Mouse (Mus musculus) ES-E14 (cell line): ENCODE data around the gene Tsg101. TPM values are rescaled to one million over a fixed set of nuclear protein-coding genes. Genes with fewer than 3 reads are reported as not detected.

Experiments
- DNase-seq: peaks from one replicate; pipeline ENCODE4 v3.0.0-alpha.2; 2013; ENCODE audit warnings: low read depth, low spot score
- H3K27ac ChIP-seq: 2 replicates; pipeline ENCODE4 v1.5.1; 2012; ENCODE audit warnings: low read depth, mild to moderate bottlenecking, low read length, moderate library complexity, mixed read lengths; ENCODE audit not compliant: poor library complexity, insufficient read depth, severe bottlenecking
- H3K36me3 ChIP-seq: 2 replicates; pipeline ENCODE4 v1.6.1; 2012; ENCODE audit warnings: mild to moderate bottlenecking, low read length, moderate library complexity, mixed read lengths; ENCODE audit not compliant: control insufficient read depth, poor library complexity, insufficient read depth, severe bottlenecking
- H3K4me1 ChIP-seq, 2 experiments: fragments of 150-350 bp in 1 of 2; sonication (generic) in 1 of 2; 2 replicates each; pipeline ENCODE4 v1.6.1; 2012; ENCODE audit warnings: low read length in 2 of 2, mild to moderate bottlenecking in 1 of 2, mixed read lengths in 1 of 2; ENCODE audit not compliant: control insufficient read depth in 2 of 2, insufficient read depth in 2 of 2, poor library complexity in 1 of 2
- H3K4me3 ChIP-seq, 2 experiments: fragments of 150-350 bp in 1 of 2; sonication (generic) in 1 of 2; 2 replicates each; pipeline ENCODE4 v1.5.1; 2012; ENCODE audit warnings: low read length in 2 of 2, low read depth in 1 of 2, mild to moderate bottlenecking in 1 of 2, mixed read lengths in 1 of 2; ENCODE audit not compliant: insufficient read depth in 1 of 2, poor library complexity in 1 of 2, severe bottlenecking in 1 of 2
- H3K9ac ChIP-seq: 2 replicates; pipeline ENCODE4 v1.6.1; 2012; ENCODE audit warnings: low read depth, mild to moderate bottlenecking, low read length, mixed read lengths; ENCODE audit not compliant: poor library complexity, insufficient read depth, severe bottlenecking
- H3K9me3 ChIP-seq: fragments of 150-350 bp; sonication (generic); 2 replicates; pipeline ENCODE4 v1.6.1; 2012; ENCODE audit warnings: low read depth, mild to moderate bottlenecking, low read length; ENCODE audit not compliant: control insufficient read depth, insufficient read depth
- CHD2 ChIP-seq: IDR thresholded peaks from 2 replicates; pipeline ENCODE4 v1.6.1; 2014; ENCODE audit warnings: mild to moderate bottlenecking, low read depth, low read length, inconsistent platforms
- HCFC1 ChIP-seq: IDR thresholded peaks from 2 replicates; pipeline ENCODE4 v1.6.1; 2012; ENCODE audit warnings: low read length, inconsistent platforms, borderline replicate concordance; ENCODE audit not compliant: insufficient read depth
- MAFK ChIP-seq: IDR thresholded peaks from 2 replicates; pipeline ENCODE4 v1.6.1; 2014; ENCODE audit warnings: mild to moderate bottlenecking, low read depth, low read length, inconsistent platforms; ENCODE audit not compliant: insufficient read depth
- ZC3H11A ChIP-seq: IDR thresholded peaks from 2 replicates; pipeline ENCODE4 v1.6.1; 2012; ENCODE audit warnings: low read depth, mild to moderate bottlenecking, inconsistent platforms, low read length, borderline replicate concordance
- ZNF384 ChIP-seq: IDR thresholded peaks from 2 replicates; pipeline ENCODE4 v1.6.1; 2012; ENCODE audit warnings: low read depth, low read length, inconsistent platforms
- in situ Hi-C, 2 experiments: fragments of 600-800 bp; cut with MboI; formaldehyde crosslinking; loops; one replicate each; pipeline ENCODE4 v1.15.1; 2025; ENCODE audit warnings: low sequenced_read_pairs in 2 of 2, inconsistent platforms in 1 of 2; ENCODE audit not compliant: unreplicated experiment in 2 of 2
- total RNA-seq: library from RNA; depleted of rRNA; stranded (reverse); fragments of 300-350 nt; gene quantifications from 2 replicates; pipeline ENCODE4 v1.2.3, GENCODE M21; 2012

Gene Tsg101
- total RNA-seq, 1 experiment, result 54.3 TPM

- Histone ChIP-seq H3K27ac (no peak overlapping the region), H3K9me3 (no peaks in the 10 kb centered on the region), H3K4me3 (no peak overlapping the region), H3K4me1 (peaks cover 0 to 3% of the 10 kb centered on the region in 2 experiments; a peak in 1 of 4 replicates), H3K36me3 (peaks cover 47% of the 10 kb centered on the region), H3K9ac (no peak overlapping the region)
- no peak for DNase-seq
- in situ Hi-C loops, result no loop called here
- TF ChIP-seq ZNF384, result no peak
- no peak for TF ChIP-seq CHD2
- no peak for TF ChIP-seq ZC3H11A
- TF ChIP-seq HCFC1, result no peak
- no peak for TF ChIP-seq MAFK
Measured at GRCm38 (mm10) chr7:46855866-46856560, 63.8 kb downstream of the Tsg101 start.

DNA sequence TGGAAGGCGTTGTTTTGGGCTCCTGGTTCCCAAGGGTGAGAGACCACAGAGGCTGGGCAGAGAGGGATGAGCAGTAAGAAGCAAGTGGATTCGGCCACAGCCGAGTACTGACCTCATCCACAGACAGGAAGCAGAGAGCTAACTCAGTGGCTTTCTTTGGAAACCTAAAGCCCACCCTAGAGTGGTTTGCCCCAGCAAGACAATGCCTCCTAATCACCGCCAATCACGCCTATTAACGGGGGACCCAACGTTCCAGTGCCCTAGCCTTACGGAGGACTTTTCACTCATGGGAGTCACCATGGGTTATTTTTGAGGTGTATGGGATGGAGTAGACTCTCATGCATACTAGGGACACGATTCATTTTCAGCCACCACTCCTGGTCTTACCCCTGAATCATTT is 66.4 kb downstream of the Tsg101 start:
- H3K27ac ChIP-seq, result no peak overlapping the region
- H3K9ac ChIP-seq, result no peak overlapping the region
- no peak for DNase-seq
- in situ Hi-C loops, result no loop called here
- peaks cover 0 to 3% of the 10 kb centered on the region in 2 experiments; a peak in 1 of 4 replicates for H3K4me1 ChIP-seq
- no peak for TF ChIP-seq ZNF384
- TF ChIP-seq ZC3H11A, result no peak
- TF ChIP-seq MAFK, result no peak
- TF ChIP-seq CHD2, result no peak
- TF ChIP-seq HCFC1, result no peak
- no peak overlapping the region for H3K4me3 ChIP-seq
- no peaks in the 10 kb centered on the region for H3K9me3 ChIP-seq
- H3K36me3 ChIP-seq, result peaks cover 70% of the 10 kb centered on the region

DNA sequence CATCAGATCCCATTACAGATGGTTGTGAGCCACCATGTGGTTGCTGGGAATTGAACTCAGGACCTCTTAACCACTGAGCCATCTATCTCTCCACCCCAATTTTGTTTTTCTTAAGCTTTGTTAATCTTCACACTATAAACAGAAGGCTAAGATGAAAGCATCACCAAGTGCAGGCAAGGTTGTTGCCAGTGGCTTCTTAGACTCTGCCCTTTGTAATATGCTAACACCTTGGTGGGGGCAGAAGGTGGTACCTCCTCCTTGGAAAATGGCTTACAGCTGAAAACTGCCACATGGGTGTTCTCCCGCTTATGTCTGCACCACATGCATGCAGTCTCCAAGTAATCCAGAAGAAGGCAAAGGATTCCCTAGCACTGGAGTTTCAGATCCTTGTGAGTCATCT is 67.1 kb downstream of the Tsg101 start:
- in situ Hi-C loops, result no loop called here
- peaks cover 0 to 3% of the 10 kb centered on the region in 2 experiments; a peak in 1 of 4 replicates for H3K4me1 ChIP-seq
- DNase-seq, result no peak
- H3K4me3 ChIP-seq, result no peak overlapping the region
- TF ChIP-seq ZC3H11A (no peak), HCFC1 (no peak), CHD2 (no peak), ZNF384 (no peak), MAFK (no peak)
- peaks cover 73% of the 10 kb centered on the region for H3K36me3 ChIP-seq
- H3K9ac ChIP-seq, result no peak overlapping the region
- no peak overlapping the region for H3K27ac ChIP-seq
- H3K9me3 ChIP-seq, result no peaks in the 10 kb centered on the region

GRCm38 (mm10) chr7:46851026-46851425 is 68.7 kb downstream of the Tsg101 start:
- no peak for DNase-seq
- peaks cover 0 to 5% of the 10 kb centered on the region in 2 experiments; a peak in 1 of 4 replicates for H3K4me1 ChIP-seq
- in situ Hi-C loops, result no loop called here
- no peaks in the 10 kb centered on the region for H3K9me3 ChIP-seq
- no peak overlapping the region for H3K9ac ChIP-seq
- no peak overlapping the region for H3K4me3 ChIP-seq
- no peak overlapping the region for H3K27ac ChIP-seq
- peaks cover 76% of the 10 kb centered on the region for H3K36me3 ChIP-seq
- TF ChIP-seq HCFC1 (no peak), ZC3H11A (no peak)
